Mouse (Mus musculus): Measurements from ENCODE around the gene Hoxb7. TPM values are rescaled to one million over a fixed set of nuclear protein-coding genes. Genes with fewer than 3 reads are reported as not detected.

Gene Hoxb7
- polyA plus RNA-seq, 1 experiment, result not detected

- Histone ChIP-seq H3K27ac (ENCODE audit: insufficient read depth, low read depth, low read length) (no peak within 1 kb of the TSS), H3K4me1 (ENCODE audit: control insufficient read depth, insufficient read depth, low read length) (no peaks in the 10 kb centered on the region), H3K4me3 (ENCODE audit: insufficient read depth, low read length) (no peak within 1 kb of the TSS)
- TF ChIP-seq POLR2A (IDR thresholded peaks at IDR 0.05; ENCODE audit: borderline replicate concordance, low read depth, low read length) (no peak), CTCF (IDR thresholded peaks at IDR 0.05; ENCODE audit: low read depth, low read length) (no peak)
Observed at GRCm38 (mm10) chr11:96291681-96292564, 5.5 kb downstream of the Hoxb7 start, which contains the start of gene Hoxb6. Gene Hoxb6, plus strand, starts transcription at chr11:96292476.

GRCm38 (mm10) chr11:96292565-96293301 lies 6.3 kb downstream of the Hoxb7 start:
- Histone ChIP-seq H3K4me3 (ENCODE audit: insufficient read depth, low read length) (no peak overlapping the region), H3K27ac (ENCODE audit: insufficient read depth, low read depth, low read length) (no peak overlapping the region), H3K4me1 (ENCODE audit: control insufficient read depth, insufficient read depth, low read length) (no peaks in the 10 kb centered on the region)
- TF ChIP-seq POLR2A (IDR thresholded peaks at IDR 0.05; ENCODE audit: borderline replicate concordance, low read depth, low read length) (no peak), CTCF (IDR thresholded peaks at IDR 0.05; ENCODE audit: low read depth, low read length) (no peak)

- no peak overlapping the region for H3K4me3 ChIP-seq (ENCODE audit: insufficient read depth, low read length)
- no peak for TF ChIP-seq CTCF (IDR thresholded peaks at IDR 0.05; ENCODE audit: low read depth, low read length)
- no peak for TF ChIP-seq POLR2A (IDR thresholded peaks at IDR 0.05; ENCODE audit: borderline replicate concordance, low read depth, low read length)
- no peaks in the 10 kb centered on the region for H3K4me1 ChIP-seq (ENCODE audit: control insufficient read depth, insufficient read depth, low read length)
- no peak overlapping the region for H3K27ac ChIP-seq (ENCODE audit: insufficient read depth, low read depth, low read length)
Observed at GRCm38 (mm10) chr11:96293302-96293921, 7.0 kb downstream of the Hoxb7 start.

- TF ChIP-seq CTCF (IDR thresholded peaks at IDR 0.05; ENCODE audit: low read depth, low read length), result peak; percentile 58
- no peak for TF ChIP-seq POLR2A (IDR thresholded peaks at IDR 0.05; ENCODE audit: borderline replicate concordance, low read depth, low read length)
- H3K27ac ChIP-seq (ENCODE audit: insufficient read depth, low read depth, low read length), result no peak overlapping the region
- H3K4me1 ChIP-seq (ENCODE audit: control insufficient read depth, insufficient read depth, low read length), result no peaks in the 10 kb centered on the region
- H3K4me3 ChIP-seq (ENCODE audit: insufficient read depth, low read length), result no peak overlapping the region
Observed at GRCm38 (mm10) chr11:96294245-96295091, 8.0 kb downstream of the Hoxb7 start.

- H3K4me3 ChIP-seq (ENCODE audit: insufficient read depth, low read length), result no peak overlapping the region
- no peaks in the 10 kb centered on the region for H3K4me1 ChIP-seq (ENCODE audit: control insufficient read depth, insufficient read depth, low read length)
- H3K27ac ChIP-seq (ENCODE audit: insufficient read depth, low read depth, low read length), result no peak overlapping the region
- no peak for TF ChIP-seq POLR2A (IDR thresholded peaks at IDR 0.05; ENCODE audit: borderline replicate concordance, low read depth, low read length)
Observed at GRCm38 (mm10) chr11:96295092-96295835, 8.8 kb downstream of the Hoxb7 start.

- no peak overlapping the region for H3K4me3 ChIP-seq (ENCODE audit: insufficient read depth, low read length)
- H3K27ac ChIP-seq (ENCODE audit: insufficient read depth, low read depth, low read length), result no peak overlapping the region
- no peaks in the 10 kb centered on the region for H3K4me1 ChIP-seq (ENCODE audit: control insufficient read depth, insufficient read depth, low read length)
- no peak for TF ChIP-seq CTCF (IDR thresholded peaks at IDR 0.05; ENCODE audit: low read depth, low read length)
- TF ChIP-seq POLR2A (IDR thresholded peaks at IDR 0.05; ENCODE audit: borderline replicate concordance, low read depth, low read length), result no peak
Observed at GRCm38 (mm10) chr11:96296997-96297396, 10.6 kb downstream of the Hoxb7 start.

GRCm38 (mm10) chr11:96297428-96297827 lies 11.0 kb downstream of the Hoxb7 start:
- Histone ChIP-seq H3K4me1 (ENCODE audit: control insufficient read depth, insufficient read depth, low read length) (no peaks in the 10 kb centered on the region), H3K27ac (ENCODE audit: insufficient read depth, low read depth, low read length) (no peak overlapping the region), H3K4me3 (ENCODE audit: insufficient read depth, low read length) (no peak overlapping the region)
- TF ChIP-seq CTCF (IDR thresholded peaks at IDR 0.05; ENCODE audit: low read depth, low read length) (no peak), POLR2A (IDR thresholded peaks at IDR 0.05; ENCODE audit: borderline replicate concordance, low read depth, low read length) (no peak)

- H3K27ac ChIP-seq (ENCODE audit: insufficient read depth, low read depth, low read length), result no peak overlapping the region
- no peak for TF ChIP-seq POLR2A (IDR thresholded peaks at IDR 0.05; ENCODE audit: borderline replicate concordance, low read depth, low read length)
- no peak for TF ChIP-seq CTCF (IDR thresholded peaks at IDR 0.05; ENCODE audit: low read depth, low read length)
- H3K4me3 ChIP-seq (ENCODE audit: insufficient read depth, low read length), result no peak overlapping the region
- no peaks in the 10 kb centered on the region for H3K4me1 ChIP-seq (ENCODE audit: control insufficient read depth, insufficient read depth, low read length)
Observed at GRCm38 (mm10) chr11:96297968-96298635, 11.7 kb downstream of the Hoxb7 start.

Measured in bone marrow macrophage, adult 2 months (primary cell).